Mouse (Mus musculus) thymus, postnatal 25 days (tissue): ENCODE results near the gene Cdc26.

ENCODE experiments used
- DNase-seq: peaks from one replicate; pipeline ENCODE4 v3.0.0; 2022

Cdc26 gene

DNA sequence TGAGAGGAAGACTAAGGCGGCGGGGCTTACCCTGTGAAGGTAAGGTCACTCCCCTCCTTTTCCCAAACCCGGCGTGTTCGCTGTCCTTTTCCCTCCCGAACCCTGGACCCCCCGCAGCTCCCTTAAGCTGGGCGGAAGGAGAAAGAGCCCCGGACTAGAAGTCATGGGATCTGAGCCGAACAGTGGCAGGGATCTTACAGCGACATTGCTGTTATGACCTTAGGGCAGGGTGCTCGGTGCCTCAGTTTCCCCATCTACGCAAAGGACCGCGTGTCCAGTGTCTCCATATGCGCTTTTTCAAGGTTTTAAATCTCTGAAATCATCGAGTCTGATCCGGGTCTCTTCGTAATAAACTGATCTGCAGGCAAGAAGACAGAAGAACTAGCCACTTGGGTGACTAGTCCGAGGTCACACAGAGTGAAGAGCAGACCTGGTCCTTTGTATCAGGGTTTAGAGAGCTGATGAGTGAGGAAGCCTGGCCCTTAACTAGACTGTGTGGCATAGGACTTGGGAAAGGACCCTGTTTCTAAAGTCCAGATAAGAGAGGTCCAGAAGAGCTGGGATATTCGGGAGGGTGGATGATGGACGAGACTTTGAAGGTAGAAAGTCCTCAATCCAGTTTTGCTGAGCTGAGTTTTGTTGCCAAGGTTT, 47.5 kb downstream of the Cdc26 start:
- DNase-seq = peak; percentile 4

DNA sequence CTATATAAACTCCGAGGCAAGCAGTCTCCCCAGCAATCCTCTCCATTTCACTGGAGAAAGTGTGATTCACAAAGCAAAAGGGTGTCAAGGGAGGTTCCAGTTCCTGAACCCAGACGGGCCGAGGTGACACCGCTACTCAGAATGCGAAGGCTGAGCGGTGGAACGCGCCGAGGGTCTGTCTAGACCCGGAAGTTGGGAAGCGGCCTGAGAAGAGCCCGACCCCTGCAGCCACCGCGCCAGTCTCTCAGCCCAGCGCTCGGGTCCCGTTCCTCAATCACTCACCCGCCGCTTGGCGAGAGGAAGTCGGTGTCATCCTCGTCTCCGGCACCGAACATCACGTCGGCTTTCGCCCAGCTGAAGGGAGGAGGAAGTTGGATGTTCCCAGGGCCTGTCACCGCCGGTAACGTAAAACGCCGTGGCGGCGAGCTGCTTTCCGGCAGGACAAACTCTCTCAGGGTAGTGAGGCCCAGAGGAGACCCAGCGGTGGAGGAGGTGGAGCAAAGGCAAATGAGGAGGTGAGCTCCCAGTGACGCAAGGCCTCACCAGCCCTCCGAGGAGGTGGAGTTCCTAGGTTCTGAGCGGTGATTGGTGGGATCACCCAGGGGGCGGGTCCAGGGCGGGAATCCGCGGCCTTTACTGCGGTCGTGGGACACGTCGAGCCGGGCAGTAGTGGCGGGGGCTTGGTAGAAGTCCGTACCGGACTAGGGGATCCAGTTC, 48.2 kb downstream of the Cdc26 start, which contains the start of the genes Fkbp15 and Slc31a1:
Gene Fkbp15 (minus strand): TSS at position 461 of the 717 bp plus-strand sequence.
Gene Slc31a1 (plus strand): TSS at position 640 of the 717 bp plus-strand sequence.
- peak; percentile 94 for DNase-seq

DNA sequence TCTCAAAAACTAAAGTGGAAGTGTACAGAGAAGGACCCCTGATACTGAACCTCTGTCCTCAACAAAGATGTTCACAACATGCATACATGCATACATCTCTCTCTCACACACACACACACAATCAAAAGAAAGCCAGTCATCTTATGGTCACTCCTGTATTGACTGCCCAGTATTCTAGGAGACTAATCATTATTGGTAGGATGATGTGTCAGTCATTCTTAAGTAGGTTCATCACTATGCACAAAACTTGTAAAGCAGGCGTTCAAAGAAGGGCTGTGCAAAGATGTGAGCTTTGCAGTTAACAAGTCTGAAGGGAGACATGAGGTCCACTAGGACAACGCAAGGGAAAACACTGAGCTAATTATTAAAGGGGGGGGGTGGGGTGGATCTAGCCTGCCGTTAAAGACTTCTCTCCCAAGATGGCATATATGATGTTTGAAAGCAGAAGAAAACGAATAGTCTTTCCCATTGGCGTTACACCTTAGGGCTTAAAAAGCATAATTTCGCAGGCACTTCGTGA, 49.1 kb downstream of the Cdc26 start:
- DNase-seq = no peak

DNA sequence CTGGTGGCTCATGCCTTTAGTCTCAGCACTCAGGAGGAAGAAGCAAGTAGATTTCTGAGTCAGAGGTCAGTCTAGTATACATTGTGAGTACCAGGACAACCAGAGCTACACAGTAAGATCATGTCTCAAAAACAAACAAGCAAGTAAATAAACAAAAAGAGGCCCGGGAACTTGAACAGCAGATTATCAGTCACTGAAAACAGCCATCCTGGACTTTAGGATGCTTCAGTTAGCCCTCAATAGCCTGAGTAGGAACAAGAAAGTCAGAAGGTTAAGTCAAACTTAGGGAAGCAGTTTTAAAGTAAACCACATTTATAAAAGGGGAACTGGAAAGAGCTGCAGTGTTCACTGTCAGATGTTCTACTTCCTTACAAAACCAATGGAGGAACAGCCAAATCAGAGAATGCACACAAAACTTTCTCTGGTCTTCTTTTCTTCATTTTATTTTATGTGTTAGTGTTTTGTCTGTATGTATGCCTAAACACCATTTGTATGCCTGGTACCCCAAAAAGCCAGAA, 50.8 kb downstream of the Cdc26 start:
- no peak for DNase-seq

DNA sequence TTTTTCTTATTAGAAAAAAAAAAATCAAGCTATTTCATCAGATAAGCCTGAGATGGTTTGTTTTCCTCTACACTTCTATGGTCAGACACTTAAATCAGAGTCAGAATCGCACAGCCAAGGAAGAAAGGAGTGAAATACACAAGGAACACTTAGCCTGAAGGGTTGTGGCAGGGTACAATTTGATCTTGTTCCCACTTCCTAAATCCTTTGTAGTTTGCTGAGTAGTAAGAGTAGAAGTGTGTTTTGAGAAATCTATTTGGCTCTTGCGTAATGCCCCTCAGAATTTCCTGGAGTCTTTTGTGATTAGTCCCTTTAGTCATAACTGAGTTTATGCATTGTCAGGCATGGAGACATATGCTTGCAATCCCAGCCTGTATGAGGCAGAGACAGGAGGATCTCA, 59.1 kb downstream of the Cdc26 start:
- DNase-seq = no peak

DNA sequence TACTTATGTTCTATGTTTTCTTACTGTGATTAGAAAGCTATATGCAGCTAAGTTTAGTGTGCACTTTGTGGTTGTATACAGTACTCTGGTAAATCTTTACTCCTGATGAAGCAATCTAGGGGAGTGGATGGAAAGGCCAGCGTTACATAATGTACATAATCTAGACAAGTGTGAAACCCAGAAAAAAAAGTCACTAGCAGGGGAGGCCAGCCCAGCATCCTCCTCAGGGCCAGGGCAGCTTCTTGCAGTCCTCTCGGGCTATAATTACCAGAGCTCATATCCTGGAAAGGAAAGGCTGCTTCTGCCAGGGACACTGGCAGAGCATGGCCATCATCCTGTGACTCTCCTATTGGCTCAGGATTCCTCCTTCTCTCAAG, 60.1 kb downstream of the Cdc26 start:
- DNase-seq = no peak

DNA sequence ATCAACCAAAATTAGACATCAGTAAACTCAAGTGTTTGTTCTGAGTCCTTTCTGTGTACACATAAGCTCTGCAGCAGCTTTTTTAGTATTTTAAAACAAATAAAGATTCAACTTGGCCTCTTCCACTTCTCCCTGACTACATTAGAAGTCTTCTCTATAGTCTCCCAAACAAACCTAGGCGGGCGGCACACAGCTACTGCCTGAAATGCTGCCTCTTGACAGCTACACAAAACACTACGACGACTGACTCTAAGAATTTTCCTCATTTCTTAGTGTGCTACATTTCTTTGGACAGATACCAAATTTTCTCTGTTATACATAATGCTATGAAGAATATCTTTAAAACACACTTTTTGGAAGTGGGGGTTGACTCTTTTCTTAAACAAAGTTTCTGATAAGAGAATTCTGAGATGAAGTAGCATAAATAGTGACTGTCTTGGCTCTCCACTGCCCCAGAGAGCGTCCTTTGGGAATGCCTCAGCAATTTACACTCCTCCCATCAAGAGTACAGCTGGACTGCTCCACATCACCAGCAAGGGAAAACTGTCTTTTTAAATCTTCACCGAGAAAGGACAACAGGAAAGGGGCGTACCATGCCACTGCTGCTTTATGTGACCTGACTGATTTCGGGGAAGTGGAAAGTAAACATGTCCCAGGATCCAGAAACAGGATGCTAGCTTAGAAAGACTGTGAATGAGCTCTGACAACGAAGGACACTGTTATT, 60.7 kb downstream of the Cdc26 start:
- DNase-seq = no peak

DNA sequence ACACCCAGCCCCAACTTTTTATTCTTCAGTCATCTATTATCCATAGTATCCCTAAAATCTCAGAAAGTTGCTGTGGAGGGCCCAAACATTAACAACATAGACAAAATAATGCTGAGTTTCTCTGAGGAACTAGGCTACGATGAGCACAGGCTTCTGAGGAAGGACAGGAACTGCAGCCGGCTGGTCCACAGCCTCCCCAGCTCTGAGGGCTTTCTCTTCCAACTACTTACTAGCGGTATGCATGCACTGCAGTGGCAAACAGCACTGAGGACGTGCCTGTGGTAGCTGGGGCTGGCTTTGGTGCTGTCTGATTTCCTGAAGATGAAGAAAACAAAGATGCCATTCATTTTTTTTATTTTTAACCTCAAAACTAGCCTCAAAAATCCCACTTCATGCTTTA, 62.6 kb downstream of the Cdc26 start:
- no peak for DNase-seq

DNA sequence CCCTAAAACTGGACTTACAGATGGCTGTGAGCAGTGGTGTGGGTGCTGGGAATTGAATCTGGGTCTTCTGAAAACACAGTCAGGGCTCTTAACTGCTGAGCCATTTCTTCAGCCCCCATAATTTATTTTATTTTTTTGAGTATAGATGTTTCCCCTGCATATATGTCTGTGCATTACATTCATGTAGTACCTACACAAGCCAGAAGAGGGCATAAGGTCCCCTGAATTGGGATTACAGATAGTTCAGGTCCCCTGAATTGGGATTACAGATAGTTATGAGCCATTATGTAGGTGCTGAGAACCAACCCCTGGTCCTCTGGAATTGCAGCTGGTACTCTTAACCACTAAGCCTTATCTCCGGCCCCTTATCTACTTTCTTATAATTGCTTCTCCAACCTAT, 64.4 kb downstream of the Cdc26 start:
- DNase-seq = peak; percentile 13

DNA sequence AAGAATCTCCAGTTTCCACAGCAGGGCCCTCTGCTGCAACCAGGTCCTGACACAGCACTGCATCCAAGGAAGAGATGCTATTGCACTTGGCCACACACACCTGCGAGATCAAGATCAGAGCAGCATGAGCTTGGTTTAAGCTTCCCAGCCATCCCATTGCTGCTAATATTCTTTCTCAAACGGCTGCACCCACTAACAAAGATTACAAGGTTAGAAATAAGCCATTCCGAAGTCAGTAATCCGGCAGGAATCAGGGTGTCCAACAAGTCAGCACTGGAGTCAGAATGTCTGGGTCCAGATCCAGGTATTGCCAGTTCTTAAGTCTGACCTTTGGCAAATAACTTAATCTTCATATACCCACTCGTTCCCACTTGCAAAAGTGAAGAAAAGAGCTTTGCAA, 69.9 kb downstream of the Cdc26 start:
- DNase-seq = no peak
